Mouse (Mus musculus) bone marrow, adult 2 months (tissue): ENCODE measurements around the gene Angel1.

ENCODE experiments used
- CTCF ChIP-seq: fragments of 200-500 bp; IDR thresholded peaks from 2 replicates; pipeline ENCODE4 v1.5.1; 2011; ENCODE audit warnings: low read length, control low read depth; ENCODE audit not compliant: control insufficient read depth, insufficient read depth
- POLR2A ChIP-seq: fragments of 200-500 bp; IDR thresholded peaks from 2 replicates; pipeline ENCODE4 v1.6.1; 2011; ENCODE audit warnings: low read depth, mild to moderate bottlenecking, control low read depth, low read length, borderline replicate concordance; ENCODE audit not compliant: control insufficient read depth

DNA sequence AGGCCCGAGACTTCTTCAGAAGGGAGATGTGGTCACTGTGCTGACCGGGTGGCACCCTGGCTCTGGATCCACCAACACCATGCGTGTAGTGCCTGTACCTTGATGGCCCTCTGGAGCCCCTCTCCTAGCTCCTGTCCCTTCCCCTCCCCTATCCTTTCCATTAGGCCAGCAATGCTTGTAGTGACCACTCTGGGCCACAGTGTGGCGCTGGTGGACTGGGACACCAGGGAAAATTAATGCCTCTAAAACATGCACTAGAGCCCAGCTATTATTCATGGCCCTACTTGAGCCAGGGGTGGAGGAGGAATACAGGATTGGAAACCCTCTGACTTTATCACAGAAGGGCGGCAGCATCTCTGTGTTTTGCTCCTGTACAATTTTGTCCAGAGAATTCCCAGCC is 10.9 kb downstream of the Angel1 start:
- TF ChIP-seq CTCF (peak; percentile 62), POLR2A (no peak)
